In genomic region chr12:91693566-91693965, GRCm38 (mm10) we compare ENCODE assay signal across 17 mouse cellular contexts.
DNase-seq lines count a peak whose midpoint lies in the region; ATAC-seq lines count a peak whose summit lies in the region.
"Had no signal": no experiment of that assay in that cellular context is flagged by ENCODE, and none has a peak within 500 bp of the region (broad histone marks: within the 10 kb centered on the region; RNA-seq: fewer than 3 reads in every experiment).

No protein-coding gene starts in this region.

- H3K27me3 ChIP-seq in embryonic facial prominence, embryonic 13.5 days: no peaks in the 10 kb centered on the region
- no peaks in the 10 kb centered on the region for H3K27me3 ChIP-seq in limb, embryonic 13.5 days
- H3K27me3 ChIP-seq: liver, embryonic 15.5 days; neural tube, embryonic 13.5 days had no signal

- 0 out of 2 replicates have a peak, but pooled peaks cover 3% of the 10 kb centered on the region for H3K4me1 ChIP-seq in embryonic facial prominence, embryonic 13.5 days
- H3K4me1 ChIP-seq in limb, embryonic 13.5 days: 0 out of 2 replicates have a peak, but pooled peaks cover 3% of the 10 kb centered on the region

- H3K9me3 ChIP-seq in embryonic facial prominence, embryonic 13.5 days: no peaks in the 10 kb centered on the region
- no peaks in the 10 kb centered on the region for H3K9me3 ChIP-seq in limb, embryonic 13.5 days
- H3K9me3 ChIP-seq: hindbrain, embryonic 10.5 days; liver, embryonic 15.5 days; midbrain, embryonic 10.5 days; neural tube, embryonic 13.5 days had no signal

- H3K36me3 ChIP-seq in embryonic facial prominence, embryonic 13.5 days: no peaks in the 10 kb centered on the region
- H3K36me3 ChIP-seq in limb, embryonic 13.5 days: no peaks in the 10 kb centered on the region
- H3K36me3 ChIP-seq: liver, embryonic 15.5 days; neural tube, embryonic 13.5 days had no signal

- peak overlapping the region; percentile 48; the same call in 1 of the 2 replicates for H3K27ac ChIP-seq in embryonic facial prominence, embryonic 13.5 days
- H3K27ac ChIP-seq in limb, embryonic 13.5 days: no peak overlapping the region
- H3K27ac ChIP-seq: hindbrain, embryonic 10.5 days; liver, embryonic 15.5 days; midbrain, embryonic 10.5 days; neural tube, embryonic 13.5 days had no signal

- ATAC-seq in embryonic facial prominence, embryonic 13.5 days (ENCODE audit: insufficient number of reproducible peaks, insufficient read depth, low FRiP score, low TSS enrichment, low read depth): 0 out of 2 replicates have a peak, but pooled peaks have one; percentile 32
- ATAC-seq in limb, embryonic 13.5 days (ENCODE audit: low FRiP score, low read depth): peak; percentile 28; the same call in 1 of the 2 replicates

- no peak overlapping the region for H3K4me3 ChIP-seq in embryonic facial prominence, embryonic 13.5 days
- no peak overlapping the region for H3K4me3 ChIP-seq in limb, embryonic 13.5 days
- H3K4me3 ChIP-seq: hindbrain, embryonic 10.5 days; liver, embryonic 15.5 days; midbrain, embryonic 10.5 days; neural tube, embryonic 13.5 days had no signal

- no peak overlapping the region for H3K4me2 ChIP-seq in embryonic facial prominence, embryonic 13.5 days
- H3K4me2 ChIP-seq in limb, embryonic 13.5 days (replicated peaks): no peak overlapping the region
- H3K4me2 ChIP-seq: liver, embryonic 15.5 days; neural tube, embryonic 13.5 days had no signal

- peak; percentile 44 for DNase-seq in layer of hippocampus, adult 9-11 months
- DNase-seq in layer of hippocampus, postnatal 10 days (ENCODE audit: low spot score in 2 of 2): no peak
- peak; percentile 54 for DNase-seq in urinary bladder, adult 2 months (ENCODE audit: low spot score)
- no peak for DNase-seq in kidney, adult 9 months
- no peak for DNase-seq in cerebellum, postnatal 36 days
- DNase-seq in left cerebral cortex, adult 18-20 months (ENCODE audit: low spot score in 2 of 2): no peak
- DNase-seq: adrenal gland, postnatal 14 days; cerebellum, adult 8-10 months; gastrocnemius, postnatal 10 days; lung, postnatal 14 days; thymus, postnatal 36 days had no signal

- 62% methylated on average over 7 of the region's 7 CpGs for WGBS in embryonic facial prominence, embryonic 13.5 days
- WGBS in limb, embryonic 13.5 days: 52% methylated on average over 7 of the region's 7 CpGs

- no peak overlapping the region for H3K9ac ChIP-seq in embryonic facial prominence, embryonic 13.5 days
- no peak overlapping the region for H3K9ac ChIP-seq in limb, embryonic 13.5 days
- H3K9ac ChIP-seq: liver, embryonic 15.5 days; neural tube, embryonic 13.5 days had no signal

Comparison
In these comparisons a context has a peak if more than half of its experiments do, and no peak if none do; other contexts are left out.
1. DNase-seq: peak in layer of hippocampus, adult 9-11 months (single experiment) and urinary bladder, adult 2 months (single experiment); none in layer of hippocampus, postnatal 10 days (0 of 2), kidney, adult 9 months (single experiment), cerebellum, postnatal 36 days (0 of 2) and left cerebral cortex, adult 18-20 months (0 of 2).